Mouse (Mus musculus): ENCODE measurements at regions not wholly inside any gene's neighbourhood (a gene's known extent, or its start where the extent isn't known, plus 50 kb on each side); places are given as distances from the start of the nearest gene placed in this dataset.

DNA sequence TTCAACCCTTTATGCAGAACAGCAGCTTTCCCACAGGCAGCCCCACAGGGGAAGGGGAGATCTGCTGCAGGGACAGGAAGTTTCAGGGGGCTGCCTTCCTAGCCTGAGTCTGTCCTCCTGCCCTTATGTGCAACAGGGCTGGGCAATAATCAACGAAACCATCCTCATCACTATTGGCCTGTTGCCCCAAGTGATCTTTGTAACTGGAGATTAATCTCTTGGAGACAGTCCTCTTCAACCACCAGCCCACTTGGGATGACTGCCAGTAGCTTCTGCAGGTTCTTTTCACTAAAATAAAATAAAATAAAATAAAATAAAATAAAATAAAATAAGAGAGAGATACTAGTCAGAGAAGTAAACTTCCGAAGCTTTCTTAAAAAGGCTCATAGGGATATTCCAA, 85.5 kb upstream of the Mocs1 start:
- TF ChIP-seq POU5F1 (IDR thresholded peaks at IDR 0.05; ENCODE audit: borderline replicate concordance, low read length) (no peak), CTCF (conservative IDR thresholded peaks at IDR 0.05; ENCODE audit: low read length) (no peak)

All from E14TG2a.4 (cell line).